Mouse (Mus musculus) bone marrow macrophage, adult 2 months (primary cell): ENCODE results near the gene Fbxo6. TPM values are rescaled to one million over a fixed set of nuclear protein-coding genes. Genes with fewer than 3 reads are reported as not detected.
A peak's percentile ranks its signal among the peaks of the same experiment; 100 is the strongest.
"Not testable (repeated sequence)": the region's sequence is repeated elsewhere in the genome, so short reads cannot be mapped to it uniquely, and the experiment has no call there.

Experiments used
- H3K27ac ChIP-seq: 2 replicates; pipeline ENCODE4 v1.5.1; 2012; ENCODE audit warnings: low read depth, low read length; ENCODE audit not compliant: insufficient read depth
- H3K4me1 ChIP-seq: 2 replicates; pipeline ENCODE4 v1.6.1; 2012; ENCODE audit warnings: low read length; ENCODE audit not compliant: control insufficient read depth, insufficient read depth
- H3K4me3 ChIP-seq: 2 replicates; pipeline ENCODE4 v1.5.1; 2012; ENCODE audit warnings: mild to moderate bottlenecking, low read length, moderate library complexity; ENCODE audit not compliant: insufficient read depth
- CTCF ChIP-seq: IDR thresholded peaks from 2 replicates; pipeline ENCODE4 v1.5.1; 2012; ENCODE audit warnings: low read depth, mild to moderate bottlenecking, low read length, moderate library complexity
- POLR2A ChIP-seq: IDR thresholded peaks from 2 replicates; pipeline ENCODE4 v1.6.1; 2012; ENCODE audit warnings: mild to moderate bottlenecking, low read depth, low read length, borderline replicate concordance
- polyA plus RNA-seq: library from polyadenylated mRNA; stranded (reverse); fragments of >200 nt; gene quantifications from 2 replicates; pipeline ENCODE4 v1.2.4, GENCODE M21; 2012; ENCODE audit not compliant: missing spikeins, insufficient read depth, insufficient read length

The Fbxo6 gene
- polyA plus RNA-seq, 1 experiment, result 37.8 TPM

GRCm38 (mm10) chr4:148128672-148129071 is 23.3 kb downstream of the Fbxo6 start:
- H3K4me1 ChIP-seq, result peaks cover 9% of the 10 kb centered on the region
- TF ChIP-seq CTCF, result no peak
- no peak for TF ChIP-seq POLR2A
- no peak overlapping the region for H3K27ac ChIP-seq
- no peak overlapping the region for H3K4me3 ChIP-seq

DNA sequence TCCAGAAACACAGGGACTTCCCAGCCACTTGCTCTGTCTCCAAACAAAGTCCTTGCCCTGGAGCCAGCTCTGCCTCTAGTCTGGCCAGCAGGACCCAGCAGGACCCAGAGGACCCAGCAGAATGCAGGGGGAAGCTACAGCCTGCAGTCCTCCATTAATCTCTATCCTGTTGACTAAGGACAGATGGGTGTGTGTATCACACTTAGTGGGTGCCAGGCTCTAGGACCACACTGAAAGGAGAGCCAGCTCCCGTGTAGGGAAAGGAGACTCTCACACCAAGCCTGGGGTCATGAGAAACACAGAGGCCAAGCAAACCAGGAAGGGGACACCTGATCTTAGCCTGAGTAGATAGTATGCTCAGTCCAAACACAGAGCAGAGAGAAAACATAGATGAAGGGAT is 23.7 kb downstream of the Fbxo6 start:
- peaks cover 9% of the 10 kb centered on the region for H3K4me1 ChIP-seq
- H3K27ac ChIP-seq, result no peak overlapping the region
- no peak overlapping the region for H3K4me3 ChIP-seq
- TF ChIP-seq CTCF (no peak), POLR2A (no peak)

DNA sequence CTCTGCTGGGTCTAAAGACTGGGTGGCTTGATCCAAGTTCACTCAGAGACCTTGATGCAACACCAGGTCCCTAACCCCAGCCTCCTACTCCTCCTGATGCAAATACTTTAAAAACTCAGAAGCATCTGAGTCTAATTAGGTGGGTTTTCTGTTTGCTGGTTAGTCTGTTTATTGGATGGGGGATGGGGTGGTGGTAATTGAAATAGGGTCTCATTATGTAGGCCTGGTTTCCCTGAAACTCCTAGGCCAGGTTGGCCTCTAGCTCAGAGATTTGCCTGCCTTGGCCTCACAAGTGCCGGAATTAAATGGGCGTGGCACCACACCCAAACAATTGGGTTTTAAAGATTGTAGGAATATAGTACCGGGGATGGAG is 29.3 kb downstream of the Fbxo6 start:
- Histone ChIP-seq H3K4me1 (no peaks in the 10 kb centered on the region), H3K4me3 (no peak overlapping the region), H3K27ac (no peak overlapping the region)
- no peak for TF ChIP-seq POLR2A
- TF ChIP-seq CTCF, result no peak

DNA sequence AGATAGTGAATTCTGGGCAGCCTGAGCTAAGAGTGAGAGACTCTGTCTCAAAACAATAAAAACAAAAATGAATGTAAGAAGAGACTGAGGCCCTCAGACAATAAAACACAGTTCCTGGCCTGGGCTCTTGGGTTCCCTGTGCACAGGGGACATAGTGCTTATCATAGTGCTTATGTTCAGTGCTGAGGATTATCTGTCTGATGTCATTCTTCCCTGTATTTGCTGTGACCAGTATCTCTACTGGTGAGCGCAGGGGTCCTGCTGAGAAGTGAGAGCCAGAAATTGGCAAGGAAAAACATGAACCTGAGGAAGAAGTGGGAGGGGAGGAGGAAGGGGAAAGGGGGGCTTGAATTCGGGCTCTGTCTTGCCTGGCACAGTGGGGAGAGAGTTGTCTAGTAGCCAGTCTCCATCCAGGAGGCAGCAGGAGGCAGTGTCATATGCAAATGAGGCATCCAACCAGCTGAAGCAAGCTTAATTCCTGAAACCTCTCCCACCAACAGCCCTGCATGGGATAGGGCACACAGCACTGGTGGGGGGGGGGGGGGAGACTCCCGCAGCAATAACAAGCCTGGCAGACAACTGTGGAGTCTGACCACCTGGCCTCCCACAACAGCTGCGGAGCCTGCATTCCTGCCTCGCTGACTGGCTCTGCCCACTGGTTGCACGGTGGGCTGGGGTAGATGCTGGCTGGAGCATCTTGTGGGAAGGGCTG is 29.8 kb downstream of the Fbxo6 start:
- no peak overlapping the region for H3K27ac ChIP-seq
- TF ChIP-seq POLR2A (no peak), CTCF (no peak)
- H3K4me3 ChIP-seq, result no peak overlapping the region
- H3K4me1 ChIP-seq, result no peaks in the 10 kb centered on the region

GRCm38 (mm10) chr4:148121362-148121761 is 30.6 kb downstream of the Fbxo6 start:
- Histone ChIP-seq H3K4me3 (no peak overlapping the region), H3K4me1 (no peaks in the 10 kb centered on the region), H3K27ac (no peak overlapping the region)
- TF ChIP-seq POLR2A (no peak), CTCF (no peak)

GRCm38 (mm10) chr4:148120555-148120954 is 31.4 kb downstream of the Fbxo6 start:
- no peak for TF ChIP-seq POLR2A
- no peak for TF ChIP-seq CTCF
- Histone ChIP-seq H3K27ac (no peak overlapping the region), H3K4me3 (no peak overlapping the region), H3K4me1 (no peaks in the 10 kb centered on the region)

- peak; percentile 27; the same call in 1 of the 2 replicates for TF ChIP-seq CTCF
- not testable (repeated sequence) for H3K4me1 ChIP-seq, H3K27ac ChIP-seq, H3K4me3 ChIP-seq
Measured at GRCm38 (mm10) chr4:148119578-148119977, 32.4 kb downstream of the Fbxo6 start.

DNA sequence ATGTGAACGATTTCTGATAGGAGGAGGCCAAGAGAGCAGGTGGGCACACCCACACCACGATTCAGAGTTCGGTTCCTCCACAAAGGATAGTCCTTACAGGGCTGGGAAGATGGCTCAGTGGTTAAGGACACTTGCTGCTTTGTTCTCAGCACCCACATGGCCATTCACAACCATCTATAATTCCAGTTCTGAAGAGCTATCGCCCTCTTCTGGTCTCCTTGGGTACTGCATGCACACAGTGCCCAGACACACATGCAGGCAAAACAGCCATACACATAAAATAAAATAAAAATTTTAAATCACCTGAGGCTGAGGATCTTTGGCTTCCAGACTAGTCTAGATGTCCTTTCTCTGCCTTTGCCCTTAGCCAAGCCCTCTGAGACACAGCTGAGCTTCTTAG is 34.5 kb downstream of the Fbxo6 start:
- TF ChIP-seq CTCF, result no peak; the same call in 1 of the 2 replicates
- TF ChIP-seq POLR2A, result no peak
- Histone ChIP-seq H3K27ac (no peak overlapping the region), H3K4me1 (no peaks in the 10 kb centered on the region), H3K4me3 (no peak overlapping the region)

GRCm38 (mm10) chr4:148116657-148117056 is 35.3 kb downstream of the Fbxo6 start:
- H3K4me1 ChIP-seq, result no peaks in the 10 kb centered on the region
- TF ChIP-seq CTCF (no peak), POLR2A (no peak)

GRCm38 (mm10) chr4:148115467-148115866 is 36.5 kb downstream of the Fbxo6 start:
- TF ChIP-seq POLR2A (no peak), CTCF (peak; percentile 30; the same call in 1 of the 2 replicates)
- no peak overlapping the region for H3K27ac ChIP-seq
- H3K4me3 ChIP-seq, result no peak overlapping the region
- no peaks in the 10 kb centered on the region for H3K4me1 ChIP-seq

More at GRCm38 (mm10) chr4:148116657-148117056, 35.3 kb downstream of the Fbxo6 start:
- H3K4me3 ChIP-seq, result no peak overlapping the region
- no peak overlapping the region for H3K27ac ChIP-seq

GRCm38 (mm10) chr4:148114758-148115391 is 37.1 kb downstream of the Fbxo6 start:
- TF ChIP-seq CTCF (peak; percentile 82), POLR2A (no peak)
- Histone ChIP-seq H3K27ac (no peak overlapping the region), H3K4me1 (no peaks in the 10 kb centered on the region), H3K4me3 (no peak overlapping the region)
